Mouse (Mus musculus): ENCODE measurements around the gene Zfp712. TPM values are rescaled to one million over a fixed set of nuclear protein-coding genes. Genes with fewer than 3 reads are reported as not detected.
A peak's percentile ranks its signal among the peaks of the same experiment; 100 is the strongest.

Zfp712 gene
- polyA plus RNA-seq, 1 experiment from 2014 or later: 5.0 TPM

GRCm38 (mm10) chr13:67077244-67077643 lies 16.3 kb upstream of the Zfp712 start:
- ATAC-seq (ENCODE audit: insufficient number of reproducible peaks, insufficient read depth, low FRiP score, low read depth): no peak
- peaks cover 7% of the 10 kb centered on the region for H3K36me3 ChIP-seq (ENCODE audit: control insufficient read depth, insufficient read depth, low read length)
- peaks cover 11% of the 10 kb centered on the region for H3K9me3 ChIP-seq (ENCODE audit: control insufficient read depth, low read depth, low read length)
- no peak overlapping the region for H3K27ac ChIP-seq (ENCODE audit: low read length)
- no peaks in the 10 kb centered on the region for H3K27me3 ChIP-seq (ENCODE audit: control insufficient read depth, insufficient read depth, low read length)
- no peak overlapping the region for H3K4me3 ChIP-seq (ENCODE audit: low read depth, low read length)
- WGBS: 98% methylated on average over 2 of the region's 2 CpGs
- no peaks in the 10 kb centered on the region for H3K4me1 ChIP-seq (ENCODE audit: control insufficient read depth, insufficient read depth, low read length)
- H3K9ac ChIP-seq (replicated peaks; ENCODE audit: low read depth, low read length): no peak overlapping the region
- no peak overlapping the region for H3K4me2 ChIP-seq (replicated peaks; ENCODE audit: low read depth, low read length)

GRCm38 (mm10) chr13:67072786-67073185 lies 11.8 kb upstream of the Zfp712 start:
- ATAC-seq (ENCODE audit: insufficient number of reproducible peaks, insufficient read depth, low FRiP score, low read depth): no peak
- 88% methylated on average over 2 of the region's 2 CpGs for WGBS
- H3K9me3 ChIP-seq (ENCODE audit: control insufficient read depth, low read depth, low read length): peaks cover 23% of the 10 kb centered on the region

GRCm38 (mm10) chr13:67065386-67065785 lies 4.4 kb upstream of the Zfp712 start:
- Histone ChIP-seq H3K27ac (ENCODE audit: low read length) (no peak overlapping the region), H3K4me2 (replicated peaks; ENCODE audit: low read depth, low read length) (no peak overlapping the region), H3K36me3 (ENCODE audit: control insufficient read depth, insufficient read depth, low read length) (peaks cover 9% of the 10 kb centered on the region), H3K4me1 (ENCODE audit: control insufficient read depth, insufficient read depth, low read length) (no peaks in the 10 kb centered on the region), H3K9me3 (ENCODE audit: control insufficient read depth, low read depth, low read length) (peaks cover 4% of the 10 kb centered on the region), H3K9ac (replicated peaks; ENCODE audit: low read depth, low read length) (no peak overlapping the region), H3K4me3 (ENCODE audit: low read depth, low read length) (no peak overlapping the region), H3K27me3 (ENCODE audit: control insufficient read depth, insufficient read depth, low read length) (no peaks in the 10 kb centered on the region)
- no peak for ATAC-seq (ENCODE audit: insufficient number of reproducible peaks, insufficient read depth, low FRiP score, low read depth)
- WGBS: 93% methylated on average over 8 of the region's 8 CpGs

More at GRCm38 (mm10) chr13:67072786-67073185, 11.8 kb upstream of the Zfp712 start:
- Histone ChIP-seq H3K36me3 (ENCODE audit: control insufficient read depth, insufficient read depth, low read length) (peaks cover 25% of the 10 kb centered on the region), H3K27me3 (ENCODE audit: control insufficient read depth, insufficient read depth, low read length) (no peaks in the 10 kb centered on the region), H3K4me3 (ENCODE audit: low read depth, low read length) (no peak overlapping the region), H3K4me2 (replicated peaks; ENCODE audit: low read depth, low read length) (no peak overlapping the region), H3K27ac (ENCODE audit: low read length) (no peak overlapping the region), H3K4me1 (ENCODE audit: control insufficient read depth, insufficient read depth, low read length) (no peaks in the 10 kb centered on the region), H3K9ac (replicated peaks; ENCODE audit: low read depth, low read length) (no peak overlapping the region)

- 46% methylated on average over 7 of the region's 7 CpGs for WGBS
- Histone ChIP-seq H3K27me3 (ENCODE audit: control insufficient read depth, insufficient read depth, low read length) (no peaks in the 10 kb centered on the region), H3K36me3 (ENCODE audit: control insufficient read depth, insufficient read depth, low read length) (no peaks in the 10 kb centered on the region), H3K9ac (replicated peaks; ENCODE audit: low read depth, low read length) (no peak overlapping the region), H3K4me2 (replicated peaks; ENCODE audit: low read depth, low read length) (no peak overlapping the region), H3K9me3 (ENCODE audit: control insufficient read depth, low read depth, low read length) (no peaks in the 10 kb centered on the region), H3K27ac (ENCODE audit: low read length) (no peak overlapping the region), H3K4me1 (ENCODE audit: control insufficient read depth, insufficient read depth, low read length) (no peaks in the 10 kb centered on the region), H3K4me3 (ENCODE audit: low read depth, low read length) (no peak overlapping the region)
- no peak for ATAC-seq (ENCODE audit: insufficient number of reproducible peaks, insufficient read depth, low FRiP score, low read depth)
These were observed 1.5 kb upstream of the Zfp712 start for GRCm38 (mm10) chr13:67062427-67062826.

- Histone ChIP-seq H3K27ac (ENCODE audit: low read length) (no peak overlapping the region; the same call in 1 of the 2 replicates), H3K27me3 (ENCODE audit: control insufficient read depth, insufficient read depth, low read length) (no peaks in the 10 kb centered on the region), H3K4me3 (ENCODE audit: low read depth, low read length) (peak overlapping the region; percentile 64), H3K9ac (replicated peaks; ENCODE audit: low read depth, low read length) (peak overlapping the region; percentile 50), H3K36me3 (ENCODE audit: control insufficient read depth, insufficient read depth, low read length) (no peaks in the 10 kb centered on the region), H3K9me3 (ENCODE audit: control insufficient read depth, low read depth, low read length) (no peaks in the 10 kb centered on the region), H3K4me2 (replicated peaks; ENCODE audit: low read depth, low read length) (peak overlapping the region; percentile 72), H3K4me1 (ENCODE audit: control insufficient read depth, insufficient read depth, low read length) (no peaks in the 10 kb centered on the region)
- 3% methylated on average over 12 of the region's 12 CpGs for WGBS
- ATAC-seq (ENCODE audit: insufficient number of reproducible peaks, insufficient read depth, low FRiP score, low read depth): peak; percentile 16; the same call in 1 of the 2 replicates
These were observed 697 bp downstream of the Zfp712 start for GRCm38 (mm10) chr13:67060161-67060785.

Other genes with a start within 250 kb of the Zfp712 start
- 1.3 and 2.4 TPM in 2 replicates for gene Gm10767, start 156.3 kb downstream of the Zfp712 start, polyA plus RNA-seq (2014; fragmentation: Nextera tagmentation; extraction: Ambion mirVana)
- gene Zfp708, start 36.8 kb upstream of the Zfp712 start, polyA plus RNA-seq (2014; fragmentation: Nextera tagmentation; extraction: Ambion mirVana): 6.6 and 7.6 TPM in 2 replicates
- gene Gm28557, start 47.4 kb upstream of the Zfp712 start, polyA plus RNA-seq (2014; fragmentation: Nextera tagmentation; extraction: Ambion mirVana): 4.1 and 4.5 TPM in 2 replicates
- gene Rslcan18, start 55.1 kb upstream of the Zfp712 start, polyA plus RNA-seq (2014; fragmentation: Nextera tagmentation; extraction: Ambion mirVana): 0.51 and 0.64 TPM in 2 replicates
- 2.3 and 3.0 TPM in 2 replicates for gene Zfp759, start 60.5 kb upstream of the Zfp712 start, polyA plus RNA-seq (2014; fragmentation: Nextera tagmentation; extraction: Ambion mirVana)
- 6.1 and 6.4 TPM in 2 replicates for gene Rsl1, start 112.0 kb upstream of the Zfp712 start, polyA plus RNA-seq (2014; fragmentation: Nextera tagmentation; extraction: Ambion mirVana)
- gene Zfp455, start 133.3 kb upstream of the Zfp712 start, polyA plus RNA-seq (2014; fragmentation: Nextera tagmentation; extraction: Ambion mirVana): 1.8 and 2.2 TPM in 2 replicates
- gene Zfp458, start 217.3 kb upstream of the Zfp712 start, polyA plus RNA-seq (2014; fragmentation: Nextera tagmentation; extraction: Ambion mirVana): 3.2 TPM in 2 replicates
- 0.64 and 1.1 TPM in 2 replicates for gene Zfp457, start 245.3 kb upstream of the Zfp712 start, polyA plus RNA-seq (2014; fragmentation: Nextera tagmentation; extraction: Ambion mirVana)